Mouse (Mus musculus) spleen, postnatal 0 days (tissue): Measurements from ENCODE around the gene Col15a1. TPM values are rescaled to one million over a fixed set of nuclear protein-coding genes. Genes with fewer than 3 reads are reported as not detected.

ENCODE experiments used
- polyA plus RNA-seq: library from polyadenylated mRNA; unstranded; fragments of >200 nt; fragmentation: Nextera tagmentation; extraction: Ambion mirVana; gene quantifications from 2 replicates; pipeline ENCODE4 v1.2.1, GENCODE M21; 2015

Gene Col15a1
- 3.5 and 3.9 TPM in 2 replicates for polyA plus RNA-seq

GRCm38 (mm10) chr4:47207969-47208420 is at the start of gene Col15a1:
Col15a1 (plus strand) TSS chr4:47208161.

GRCm38 (mm10) chr4:47352803-47353388 is 144.9 kb downstream of the Col15a1 start, which contains the start of gene Tgfbr1:
Tgfbr1 (plus strand) TSS chr4:47353222.

Other genes starting within 250 kb of the Col15a1 start
- 0.04 TPM in 1 of 2 replicates, not detected in the other for gene Gabbr2, start 216.3 kb upstream of the Col15a1 start, polyA plus RNA-seq
- 0.89 and 0.95 TPM in 2 replicates for gene Anks6, start 150.7 kb upstream of the Col15a1 start, polyA plus RNA-seq
- 1.7 and 3.6 TPM in 2 replicates for gene Galnt12, start 116.3 kb upstream of the Col15a1 start, polyA plus RNA-seq
- gene Tgfbr1, start 145.1 kb downstream of the Col15a1 start, polyA plus RNA-seq: 6.8 and 7.9 TPM in 2 replicates